Mouse (Mus musculus): ENCODE results near the gene Astn2. TPM values are rescaled to one million over a fixed set of nuclear protein-coding genes. Genes with fewer than 3 reads are reported as not detected.
"Not testable (repeated sequence)": the region's sequence is repeated elsewhere in the genome, so short reads cannot be mapped to it uniquely, and the experiment has no call there.

Gene Astn2
- polyA plus RNA-seq, 1 experiment from 2014 or later, result 0.66 TPM

DNA sequence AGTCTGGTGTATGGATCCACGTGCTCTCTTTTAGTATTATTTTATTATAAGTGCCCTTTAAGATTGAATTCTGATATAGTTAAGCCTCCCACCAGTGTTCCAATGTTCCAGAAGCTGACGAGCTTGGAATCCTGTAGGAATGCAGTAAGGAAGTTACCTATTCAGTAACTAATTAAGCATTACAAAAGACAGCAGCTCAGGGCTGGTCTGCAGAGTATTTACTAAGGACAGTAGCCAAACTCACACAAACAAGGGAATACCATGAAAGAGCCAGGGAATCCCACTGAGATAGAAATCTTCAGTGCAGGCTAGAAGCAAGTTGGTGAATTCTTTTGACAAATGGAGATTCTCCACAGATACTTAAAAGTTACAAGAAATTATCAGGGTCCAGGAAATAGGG, 724.6 kb downstream of the Astn2 start:
- H3K4me1 ChIP-seq; H3K4me3 ChIP-seq; DNase-seq (ENCODE audit: low spot score); H3K36me3 ChIP-seq; H3K27me3 ChIP-seq (ENCODE audit: low read depth, poor library complexity, severe bottlenecking); H3K27ac ChIP-seq; H3K9me3 ChIP-seq (replicated peaks): not testable (repeated sequence)
- WGBS, result 66% methylated on average over 2 of the region's 2 CpGs

DNA sequence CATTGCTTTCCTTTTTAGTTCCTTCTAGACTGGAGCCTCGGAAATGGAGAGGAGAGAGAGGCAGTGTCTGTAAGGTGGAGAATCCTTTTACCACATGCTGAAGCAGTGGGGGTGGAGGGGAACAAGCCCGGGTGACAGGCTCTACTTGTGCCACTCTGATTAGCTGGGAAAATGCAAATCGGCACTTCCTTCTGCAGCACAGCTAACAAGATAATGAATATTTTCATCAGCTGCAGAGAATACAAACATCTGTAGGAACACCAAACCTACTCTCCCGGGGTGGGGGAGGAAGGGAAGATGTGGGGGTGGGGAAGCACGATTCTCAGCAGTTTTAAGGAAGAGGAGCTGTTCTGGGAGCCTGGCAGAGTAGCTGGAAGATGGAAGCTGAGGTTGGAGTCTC, 725.5 kb downstream of the Astn2 start:
- Histone ChIP-seq H3K27me3 (ENCODE audit: low read depth, poor library complexity, severe bottlenecking) (no peaks in the 10 kb centered on the region), H3K36me3 (no peaks in the 10 kb centered on the region), H3K9me3 (replicated peaks) (no peaks in the 10 kb centered on the region), H3K27ac (no peak overlapping the region), H3K4me1 (peaks cover 5% of the 10 kb centered on the region; the same call in 1 of the 2 replicates), H3K4me3 (no peak overlapping the region)
- DNase-seq (ENCODE audit: low spot score), result no peak
- WGBS, result 36% methylated on average over 5 of the region's 5 CpGs

DNA sequence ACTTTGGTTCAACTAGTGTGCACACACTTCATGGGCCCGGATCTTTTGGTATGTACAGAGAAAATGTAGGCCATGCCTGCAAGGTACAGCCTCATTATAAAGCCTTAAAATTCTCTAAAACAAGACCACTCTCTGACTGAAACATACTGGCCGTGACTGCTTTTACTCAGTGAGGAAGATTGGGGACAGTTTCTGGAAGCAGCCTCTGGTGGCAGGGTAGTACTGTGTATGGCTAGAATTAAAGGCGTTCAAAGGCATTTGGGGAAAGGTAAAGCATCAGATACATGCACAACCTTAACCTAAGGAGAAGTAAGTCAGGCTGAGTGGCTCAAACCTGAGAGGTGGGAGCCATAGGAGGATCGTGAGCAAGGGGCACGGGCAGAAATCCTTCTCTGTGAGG, 725.9 kb downstream of the Astn2 start:
- Histone ChIP-seq H3K4me3 (no peak overlapping the region), H3K27ac (no peak overlapping the region)
- WGBS, result 65% methylated on average over 5 of the region's 5 CpGs

DNA sequence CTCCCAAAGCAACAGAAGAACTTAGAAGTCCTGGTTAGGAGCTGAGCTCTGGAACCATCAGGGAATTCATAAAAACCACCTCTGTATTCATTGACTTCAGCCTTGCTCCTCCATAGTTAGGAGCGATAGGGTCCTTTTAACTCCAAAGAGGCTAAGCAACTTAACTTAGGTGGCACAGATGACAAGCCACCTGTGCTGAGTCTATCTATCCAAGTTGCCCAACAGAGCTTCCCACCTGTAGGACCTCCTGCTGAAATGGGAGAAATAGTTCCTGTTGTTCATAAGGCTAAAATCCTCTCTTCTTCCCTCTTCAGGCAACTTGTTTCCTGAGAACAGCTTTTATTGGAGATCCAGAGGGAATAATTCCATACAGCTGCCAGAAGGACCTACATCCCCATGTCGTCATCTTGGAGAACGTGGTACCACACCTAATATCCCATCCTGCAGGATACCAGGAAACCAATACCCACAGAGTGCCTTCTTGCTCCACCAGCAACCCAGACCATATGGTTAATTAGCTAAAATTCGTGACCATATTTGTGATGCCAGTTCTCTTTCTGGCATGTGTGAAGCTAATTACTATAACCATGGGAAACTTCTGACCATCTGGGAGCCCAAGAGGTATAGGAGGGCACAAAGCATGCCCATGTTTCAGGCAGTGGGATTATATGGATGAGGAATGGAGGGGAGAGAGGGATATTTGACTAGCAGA, 730.0 kb downstream of the Astn2 start:
- H3K4me1 ChIP-seq, result peaks cover 5% of the 10 kb centered on the region; the same call in 1 of the 2 replicates
- whole genome bisulfite sequencing, result 91% methylated on average over 4 of the region's 4 CpGs
- H3K27me3 ChIP-seq (ENCODE audit: low read depth, poor library complexity, severe bottlenecking), result no peaks in the 10 kb centered on the region

More for the DNA sequence above, 725.9 kb downstream of the Astn2 start:
- Histone ChIP-seq H3K36me3 (no peaks in the 10 kb centered on the region), H3K9me3 (replicated peaks) (no peaks in the 10 kb centered on the region), H3K27me3 (ENCODE audit: low read depth, poor library complexity, severe bottlenecking) (no peaks in the 10 kb centered on the region), H3K4me1 (peaks cover 5% of the 10 kb centered on the region; the same call in 1 of the 2 replicates)
- DNase-seq (ENCODE audit: low spot score), result no peak

DNA sequence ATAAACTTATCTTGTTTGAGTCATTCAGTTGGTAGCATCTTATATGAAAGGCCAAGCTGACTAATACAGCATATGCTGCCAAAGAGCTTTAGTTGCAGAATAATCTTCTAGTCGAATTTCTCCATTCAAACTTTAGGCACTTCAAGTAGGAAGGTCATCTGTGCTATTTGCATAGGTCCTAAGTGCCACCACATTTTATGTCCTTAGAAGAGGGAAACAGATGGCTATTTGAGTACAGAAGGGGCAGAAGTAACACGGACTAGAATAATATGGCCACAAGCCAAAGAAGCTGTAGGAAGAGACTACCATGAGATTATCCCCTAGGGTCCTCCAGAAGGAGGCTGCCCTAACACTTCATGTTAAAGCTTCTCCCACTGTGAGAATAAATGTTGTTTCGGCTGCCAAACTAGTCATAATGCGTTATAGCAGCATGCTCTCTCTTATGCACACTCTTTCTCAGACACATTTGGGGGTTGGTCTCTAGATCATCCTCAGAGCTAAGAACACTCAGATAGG, 730.9 kb downstream of the Astn2 start:
- H3K36me3 ChIP-seq, result no peaks in the 10 kb centered on the region
- H3K4me1 ChIP-seq, result no peaks in the 10 kb centered on the region
- DNase-seq (ENCODE audit: low spot score), result no peak
- H3K9me3 ChIP-seq (replicated peaks), result no peaks in the 10 kb centered on the region
- WGBS, result 88% methylated on average over 4 of the region's 4 CpGs
- H3K27ac ChIP-seq, result no peak overlapping the region
- H3K4me3 ChIP-seq, result no peak overlapping the region
- no peaks in the 10 kb centered on the region for H3K27me3 ChIP-seq (ENCODE audit: low read depth, poor library complexity, severe bottlenecking)

More for the DNA sequence above, 730.0 kb downstream of the Astn2 start:
- Histone ChIP-seq H3K27ac (no peak overlapping the region), H3K4me3 (no peak overlapping the region), H3K9me3 (replicated peaks) (no peaks in the 10 kb centered on the region), H3K36me3 (no peaks in the 10 kb centered on the region)
- no peak for DNase-seq (ENCODE audit: low spot score)

DNA sequence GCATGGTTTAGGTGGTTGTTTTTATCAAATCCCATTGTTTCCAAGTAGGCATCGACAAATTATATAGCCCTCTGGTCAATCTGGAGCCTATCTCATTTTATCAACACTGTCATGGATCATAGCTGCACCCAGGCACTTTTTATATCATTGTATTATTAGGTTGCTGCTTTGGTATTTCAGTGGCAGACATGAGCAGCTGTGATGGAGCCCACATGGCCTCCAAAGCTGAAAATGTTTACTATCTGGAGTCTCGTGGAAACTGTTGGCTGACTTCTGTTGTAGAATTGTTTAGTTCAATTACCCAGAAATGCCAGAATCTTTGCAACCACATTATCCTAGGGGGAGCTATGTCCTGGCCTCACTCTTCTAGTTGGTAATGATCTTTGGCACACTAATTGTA, 732.1 kb downstream of the Astn2 start:
- 73% methylated on average over 2 of the region's 2 CpGs for WGBS
- Histone ChIP-seq H3K4me3 (no peak overlapping the region), H3K36me3 (no peaks in the 10 kb centered on the region), H3K9me3 (replicated peaks) (no peaks in the 10 kb centered on the region), H3K27ac (no peak overlapping the region), H3K4me1 (peaks cover 1% of the 10 kb centered on the region), H3K27me3 (ENCODE audit: low read depth, poor library complexity, severe bottlenecking) (no peaks in the 10 kb centered on the region)
- no peak for DNase-seq (ENCODE audit: low spot score)

DNA sequence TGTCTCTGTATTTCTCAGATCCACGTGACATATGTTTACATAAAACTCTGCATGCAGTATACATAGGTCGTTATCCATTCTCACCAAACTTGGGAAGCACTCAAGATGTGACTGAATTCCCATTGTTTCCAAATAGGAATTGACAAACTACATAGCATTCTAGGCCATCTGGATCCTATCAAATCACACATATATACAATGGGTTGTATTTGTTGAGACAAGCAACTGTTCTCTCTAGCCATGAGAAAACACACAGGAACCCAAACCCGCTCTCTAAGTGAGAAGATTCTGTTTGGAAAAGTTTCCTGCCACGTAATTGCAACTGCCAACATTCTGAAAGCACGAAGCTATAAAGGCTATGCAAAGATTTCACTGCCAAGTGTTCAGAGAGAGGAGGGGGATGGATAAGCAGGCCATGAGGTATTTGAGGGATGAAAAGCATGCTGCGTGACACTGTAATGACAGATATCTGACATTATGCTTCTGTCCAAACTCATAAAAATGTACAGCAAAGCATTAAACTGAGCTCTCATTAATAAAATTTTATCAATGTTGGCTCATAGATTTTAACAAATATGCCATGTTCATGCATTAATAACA, 732.7 kb downstream of the Astn2 start:
- no peak for DNase-seq (ENCODE audit: low spot score)
- Histone ChIP-seq H3K27ac (no peak overlapping the region), H3K4me1 (peaks cover 5% of the 10 kb centered on the region), H3K9me3 (replicated peaks) (no peaks in the 10 kb centered on the region), H3K4me3 (no peak overlapping the region), H3K27me3 (ENCODE audit: low read depth, poor library complexity, severe bottlenecking) (no peaks in the 10 kb centered on the region), H3K36me3 (no peaks in the 10 kb centered on the region)
- WGBS, result 77% methylated on average over 6 of the region's 6 CpGs

DNA sequence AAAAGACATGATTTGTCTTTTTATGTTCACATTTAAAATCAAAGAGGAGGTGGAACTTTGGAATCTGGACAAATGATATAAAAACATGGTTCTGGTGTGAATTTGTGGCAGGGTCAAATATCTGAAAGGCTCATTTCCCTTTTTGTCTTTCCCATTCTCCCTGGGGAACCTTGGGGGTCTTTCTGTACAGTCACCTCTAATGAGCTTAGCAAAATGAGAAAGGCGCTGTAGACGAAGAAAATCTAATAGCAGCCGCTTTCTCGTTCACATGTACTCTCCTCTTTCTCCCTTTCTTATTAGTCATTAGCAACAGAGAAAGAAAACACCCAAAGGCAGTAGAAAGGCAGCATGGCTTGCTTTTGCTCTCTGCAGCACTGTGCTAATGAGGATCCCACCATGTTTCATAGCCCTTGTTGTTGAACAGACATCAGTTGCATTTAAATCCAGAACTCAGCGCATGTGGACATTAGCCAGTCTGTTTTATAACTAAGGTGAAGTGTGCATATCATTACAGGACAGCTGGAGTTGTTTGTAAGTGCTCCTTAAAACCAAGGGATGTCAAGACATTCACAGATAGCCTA, 737.3 kb downstream of the Astn2 start:
- Histone ChIP-seq H3K4me3 (no peak overlapping the region), H3K36me3 (no peaks in the 10 kb centered on the region), H3K9me3 (replicated peaks) (no peaks in the 10 kb centered on the region), H3K27ac (no peak overlapping the region), H3K27me3 (ENCODE audit: low read depth, poor library complexity, severe bottlenecking) (no peaks in the 10 kb centered on the region), H3K4me1 (peaks cover 14% of the 10 kb centered on the region)
- DNase-seq (ENCODE audit: low spot score), result no peak
- 71% methylated on average over 5 of the region's 5 CpGs for WGBS

DNA sequence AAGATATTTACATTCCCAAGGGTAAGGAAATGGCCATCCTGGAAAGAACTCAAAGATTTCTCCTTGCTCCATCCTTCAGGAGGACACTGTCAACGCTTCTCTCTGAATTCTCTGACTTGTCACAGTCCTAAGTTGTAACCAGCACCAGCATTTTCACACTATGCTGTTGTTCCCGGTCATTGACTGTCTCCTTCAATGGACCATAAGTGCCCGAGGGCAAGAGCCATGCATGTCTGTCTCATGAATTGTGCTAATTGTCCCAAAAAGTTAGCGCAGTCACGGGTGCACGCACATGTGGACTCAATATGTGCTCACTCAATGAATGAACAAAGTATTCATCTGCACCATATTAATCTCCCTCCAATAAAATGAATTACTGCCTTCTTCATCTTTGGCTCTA, 741.2 kb downstream of the Astn2 start:
- 82% methylated on average over 6 of the region's 6 CpGs for WGBS
- no peak for DNase-seq (ENCODE audit: low spot score)
- Histone ChIP-seq H3K36me3 (no peaks in the 10 kb centered on the region), H3K4me3 (no peak overlapping the region), H3K4me1 (peaks cover 14% of the 10 kb centered on the region), H3K27ac (no peak overlapping the region), H3K27me3 (ENCODE audit: low read depth, poor library complexity, severe bottlenecking) (no peaks in the 10 kb centered on the region), H3K9me3 (replicated peaks) (no peaks in the 10 kb centered on the region)

DNA sequence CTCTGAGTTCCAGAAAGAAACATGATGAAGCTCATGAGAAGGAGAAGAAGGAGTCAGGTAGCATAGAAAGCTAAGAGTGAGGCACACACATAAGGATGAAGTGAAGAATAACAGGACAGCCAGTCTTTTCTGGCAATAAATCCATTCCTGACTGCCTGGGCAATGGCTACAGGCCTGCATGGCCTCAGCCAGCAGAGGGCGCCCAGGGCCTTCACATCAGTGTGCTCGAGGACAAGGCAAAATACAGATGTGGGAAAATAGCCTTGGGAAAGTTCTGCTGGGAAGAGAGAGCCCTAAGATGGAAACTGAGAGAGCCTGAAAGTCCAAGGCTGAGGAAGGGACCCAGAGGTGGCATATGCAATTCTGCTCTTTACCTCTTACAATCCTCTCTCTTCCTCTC, 749.7 kb downstream of the Astn2 start:
- H3K4me3 ChIP-seq, result no peak overlapping the region
- peak; percentile 90 for DNase-seq (ENCODE audit: low spot score)
- peaks cover 5% of the 10 kb centered on the region; the same call in 1 of the 2 replicates for H3K4me1 ChIP-seq
- H3K36me3 ChIP-seq, result no peaks in the 10 kb centered on the region
- H3K27ac ChIP-seq, result no peak overlapping the region
- no peaks in the 10 kb centered on the region for H3K9me3 ChIP-seq (replicated peaks)
- H3K27me3 ChIP-seq (ENCODE audit: low read depth, poor library complexity, severe bottlenecking), result no peaks in the 10 kb centered on the region
- 2% methylated on average over 2 of the region's 2 CpGs for WGBS

DNA sequence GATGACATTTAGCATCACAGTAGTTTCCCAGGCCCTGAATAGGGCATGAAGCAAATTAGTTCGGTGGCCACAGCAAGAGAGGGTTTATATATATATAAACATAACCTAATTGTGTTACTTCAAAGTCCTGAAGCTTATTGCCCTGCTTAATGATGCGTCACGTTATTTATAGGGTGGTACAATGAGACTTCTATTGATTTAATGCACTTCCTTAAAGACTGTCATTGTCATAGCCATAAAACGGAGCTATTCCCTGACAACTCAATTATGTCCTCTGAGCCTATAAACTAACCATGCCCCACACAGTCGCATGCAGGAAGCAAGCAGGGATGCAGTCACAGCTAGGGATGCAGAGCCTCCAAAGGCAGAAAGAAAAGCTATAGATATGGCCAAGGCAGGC, 761.8 kb downstream of the Astn2 start:
- peaks cover 12% of the 10 kb centered on the region for H3K4me1 ChIP-seq
- H3K27ac ChIP-seq, result no peak overlapping the region
- WGBS, result 24% methylated on average over 5 of the region's 5 CpGs
- DNase-seq (ENCODE audit: low spot score), result no peak
- no peaks in the 10 kb centered on the region for H3K9me3 ChIP-seq (replicated peaks)
- no peaks in the 10 kb centered on the region for H3K27me3 ChIP-seq (ENCODE audit: low read depth, poor library complexity, severe bottlenecking)
- no peaks in the 10 kb centered on the region for H3K36me3 ChIP-seq
- no peak overlapping the region for H3K4me3 ChIP-seq

DNA sequence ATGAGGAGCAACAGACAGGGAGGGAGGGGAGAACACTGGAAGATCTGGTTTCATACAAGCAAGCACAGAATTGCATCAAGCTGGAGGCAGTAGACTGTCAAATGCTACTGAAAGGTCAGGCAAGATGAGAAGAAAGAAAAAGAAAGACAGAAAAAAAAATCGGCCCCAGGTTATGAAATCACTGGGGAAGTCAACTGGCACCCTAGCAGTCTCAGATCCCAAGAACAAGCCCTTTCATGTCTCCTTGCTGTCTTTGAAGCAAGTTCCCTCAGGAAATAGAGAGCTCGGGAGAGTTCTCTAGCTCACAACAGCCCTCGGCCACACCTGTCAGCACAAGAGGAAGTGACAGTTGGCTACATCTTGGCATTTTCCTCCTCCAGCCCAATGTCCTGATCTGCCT, 766.2 kb downstream of the Astn2 start:
- Histone ChIP-seq H3K27me3 (ENCODE audit: low read depth, poor library complexity, severe bottlenecking) (no peaks in the 10 kb centered on the region), H3K36me3 (no peaks in the 10 kb centered on the region), H3K27ac (peak overlapping the region; percentile 46), H3K4me1 (peaks cover 9% of the 10 kb centered on the region), H3K4me3 (no peak overlapping the region), H3K9me3 (replicated peaks) (no peaks in the 10 kb centered on the region)
- 67% methylated on average over 3 of the region's 3 CpGs for WGBS
- no peak for DNase-seq (ENCODE audit: low spot score)

DNA sequence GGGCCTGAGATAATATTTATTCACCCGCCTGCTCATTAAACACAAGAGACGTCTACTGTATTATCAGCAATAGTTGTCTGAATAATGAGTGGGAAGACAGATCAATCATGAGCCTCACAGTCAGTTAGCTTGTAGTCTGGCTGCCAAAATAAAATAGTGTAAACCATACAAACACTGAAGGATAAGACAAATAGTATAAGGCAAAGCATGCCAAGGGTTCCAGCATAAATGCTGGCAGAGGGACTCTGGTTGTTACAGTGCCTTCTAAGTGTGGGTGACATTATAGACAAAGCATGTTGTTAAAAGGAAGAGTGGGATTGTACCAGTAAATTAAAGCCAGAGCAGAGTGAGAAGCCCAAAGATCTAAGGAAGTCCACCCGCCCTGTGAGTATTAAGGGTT, 784.3 kb downstream of the Astn2 start:
- peaks cover 13% of the 10 kb centered on the region for H3K4me1 ChIP-seq
- no peaks in the 10 kb centered on the region for H3K9me3 ChIP-seq (replicated peaks)
- H3K27ac ChIP-seq, result no peak overlapping the region
- H3K27me3 ChIP-seq (ENCODE audit: low read depth, poor library complexity, severe bottlenecking), result no peaks in the 10 kb centered on the region
- DNase-seq (ENCODE audit: low spot score), result no peak
- no peak overlapping the region for H3K4me3 ChIP-seq
- WGBS, result 76% methylated on average over 3 of the region's 3 CpGs
- H3K36me3 ChIP-seq, result peaks cover 39% of the 10 kb centered on the region
